Mouse (Mus musculus): ENCODE results near the gene Rbfox1. TPM values are rescaled to one million over a fixed set of nuclear protein-coding genes. Genes with fewer than 3 reads are reported as not detected.

Gene Rbfox1
- polyA plus RNA-seq, 1 experiment from 2014 or later: 3.3 TPM

- Histone ChIP-seq H3K9me3 (replicated peaks; ENCODE audit: low read length) (no peaks in the 10 kb centered on the region), H3K4me1 (replicated peaks; ENCODE audit: insufficient read depth, low read length) (no peaks in the 10 kb centered on the region), H3K36me3 (ENCODE audit: insufficient read depth, low read length) (no peaks in the 10 kb centered on the region), H3K27ac (no peak overlapping the region), H3K27me3 (ENCODE audit: insufficient read depth, low read length) (no peaks in the 10 kb centered on the region), H3K9ac (ENCODE audit: low read depth, low read length) (no peak overlapping the region), H3K4me3 (replicated peaks; ENCODE audit: low read depth, low read length) (no peak overlapping the region), H3K4me2 (ENCODE audit: low read length) (no peak overlapping the region)
- WGBS: 34% methylated on average over 2 of the region's 2 CpGs
- no peak for TF ChIP-seq CTCF (IDR thresholded peaks at IDR 0.05; ENCODE audit: low read depth)
- ATAC-seq (replicated peaks; ENCODE audit: low FRiP score, low read depth): no peak
- peak; percentile 6 for DNase-seq (ENCODE audit: low spot score)
These were observed 1302.6 kb downstream of the Rbfox1 start for GRCm38 (mm10) chr16:7187788-7188187.

DNA sequence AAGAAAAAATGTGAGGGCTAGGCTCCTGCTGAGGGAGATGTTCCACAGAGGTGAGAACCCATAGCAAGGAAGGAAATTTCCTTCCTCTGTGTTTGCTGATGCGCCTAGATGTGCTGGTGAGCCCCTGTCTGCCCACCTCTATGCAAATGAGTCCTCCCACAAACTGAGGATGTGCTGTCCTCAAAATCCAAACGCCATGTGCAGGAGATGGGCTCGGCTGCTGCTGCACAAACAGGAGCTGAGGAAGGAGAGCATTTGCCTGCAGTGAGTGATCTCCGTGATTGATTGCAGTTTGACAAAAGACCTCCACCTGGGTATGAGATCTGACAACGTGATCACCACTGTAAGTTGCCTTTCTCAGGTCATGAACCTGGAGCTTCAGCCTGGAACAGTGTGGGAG is 1308.4 kb downstream of the Rbfox1 start:
- 43% methylated on average over 5 of the region's 5 CpGs for WGBS

DNA sequence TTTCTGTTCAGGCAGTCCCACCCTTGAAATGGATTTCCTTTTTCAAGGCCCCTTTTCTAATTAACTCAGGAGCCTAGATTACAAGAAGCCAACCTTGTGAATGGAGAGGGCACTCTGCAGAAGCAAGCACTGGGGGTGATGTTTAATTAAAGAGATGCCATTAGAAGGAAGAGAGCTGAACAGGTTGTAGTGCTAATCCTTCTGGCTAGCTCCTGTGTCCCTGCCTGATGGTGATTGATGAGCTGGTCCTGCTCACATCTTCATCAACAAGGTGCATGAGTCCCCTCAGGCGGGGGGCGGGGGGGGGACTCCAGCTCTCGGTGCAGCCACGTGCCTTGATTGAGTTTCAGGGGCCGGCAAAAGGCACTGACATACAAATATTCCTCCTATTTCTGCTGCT is 1312.8 kb downstream of the Rbfox1 start:
- 76% methylated on average over 5 of the region's 5 CpGs for WGBS
- Histone ChIP-seq H3K4me3 (replicated peaks; ENCODE audit: low read depth, low read length) (no peak overlapping the region), H3K4me1 (replicated peaks; ENCODE audit: insufficient read depth, low read length) (no peaks in the 10 kb centered on the region), H3K27ac (no peak overlapping the region), H3K36me3 (ENCODE audit: insufficient read depth, low read length) (no peaks in the 10 kb centered on the region), H3K9ac (ENCODE audit: low read depth, low read length) (no peak overlapping the region), H3K27me3 (ENCODE audit: insufficient read depth, low read length) (no peaks in the 10 kb centered on the region), H3K4me2 (ENCODE audit: low read length) (no peak overlapping the region), H3K9me3 (replicated peaks; ENCODE audit: low read length) (no peaks in the 10 kb centered on the region)
- DNase-seq (ENCODE audit: low spot score) (no peak), ATAC-seq (replicated peaks; ENCODE audit: low FRiP score, low read depth) (no peak)
- TF ChIP-seq CTCF (IDR thresholded peaks at IDR 0.05; ENCODE audit: low read depth): no peak

More for the DNA sequence above, 1308.4 kb downstream of the Rbfox1 start:
- TF ChIP-seq CTCF (IDR thresholded peaks at IDR 0.05; ENCODE audit: low read depth): no peak
- DNase-seq (ENCODE audit: low spot score): no peak
- ATAC-seq (replicated peaks; ENCODE audit: low FRiP score, low read depth): no peak
- Histone ChIP-seq H3K27ac (no peak overlapping the region), H3K4me2 (ENCODE audit: low read length) (no peak overlapping the region), H3K9me3 (replicated peaks; ENCODE audit: low read length) (no peaks in the 10 kb centered on the region), H3K27me3 (ENCODE audit: insufficient read depth, low read length) (no peaks in the 10 kb centered on the region), H3K4me1 (replicated peaks; ENCODE audit: insufficient read depth, low read length) (no peaks in the 10 kb centered on the region), H3K36me3 (ENCODE audit: insufficient read depth, low read length) (no peaks in the 10 kb centered on the region), H3K4me3 (replicated peaks; ENCODE audit: low read depth, low read length) (no peak overlapping the region), H3K9ac (ENCODE audit: low read depth, low read length) (no peak overlapping the region)

GRCm38 (mm10) chr16:7200239-7200638 is 1315.1 kb downstream of the Rbfox1 start:
- Histone ChIP-seq H3K27ac (no peak overlapping the region), H3K9ac (ENCODE audit: low read depth, low read length) (no peak overlapping the region), H3K4me3 (replicated peaks; ENCODE audit: low read depth, low read length) (no peak overlapping the region), H3K36me3 (ENCODE audit: insufficient read depth, low read length) (no peaks in the 10 kb centered on the region), H3K4me1 (replicated peaks; ENCODE audit: insufficient read depth, low read length) (no peaks in the 10 kb centered on the region), H3K4me2 (ENCODE audit: low read length) (no peak overlapping the region), H3K9me3 (replicated peaks; ENCODE audit: low read length) (no peaks in the 10 kb centered on the region), H3K27me3 (ENCODE audit: insufficient read depth, low read length) (no peaks in the 10 kb centered on the region)
- DNase-seq (ENCODE audit: low spot score): no peak
- WGBS: 84% methylated on average over 3 of the region's 3 CpGs
- no peak for ATAC-seq (replicated peaks; ENCODE audit: low FRiP score, low read depth)
- no peak for TF ChIP-seq CTCF (IDR thresholded peaks at IDR 0.05; ENCODE audit: low read depth)

- no peaks in the 10 kb centered on the region for H3K9me3 ChIP-seq (replicated peaks; ENCODE audit: low read length)
- 52% methylated on average over 4 of the region's 4 CpGs for WGBS
- no peak overlapping the region for H3K4me2 ChIP-seq (ENCODE audit: low read length)
- H3K9ac ChIP-seq (ENCODE audit: low read depth, low read length): no peak overlapping the region
- no peak for TF ChIP-seq CTCF (IDR thresholded peaks at IDR 0.05; ENCODE audit: low read depth)
- H3K27me3 ChIP-seq (ENCODE audit: insufficient read depth, low read length): no peaks in the 10 kb centered on the region
- H3K27ac ChIP-seq: no peak overlapping the region
- no peaks in the 10 kb centered on the region for H3K4me1 ChIP-seq (replicated peaks; ENCODE audit: insufficient read depth, low read length)
- ATAC-seq (replicated peaks; ENCODE audit: low FRiP score, low read depth) (no peak), DNase-seq (ENCODE audit: low spot score) (peak; percentile 50)
- H3K36me3 ChIP-seq (ENCODE audit: insufficient read depth, low read length): no peaks in the 10 kb centered on the region
- no peak overlapping the region for H3K4me3 ChIP-seq (replicated peaks; ENCODE audit: low read depth, low read length)
These were observed 1316.7 kb downstream of the Rbfox1 start for GRCm38 (mm10) chr16:7201816-7202215.

DNA sequence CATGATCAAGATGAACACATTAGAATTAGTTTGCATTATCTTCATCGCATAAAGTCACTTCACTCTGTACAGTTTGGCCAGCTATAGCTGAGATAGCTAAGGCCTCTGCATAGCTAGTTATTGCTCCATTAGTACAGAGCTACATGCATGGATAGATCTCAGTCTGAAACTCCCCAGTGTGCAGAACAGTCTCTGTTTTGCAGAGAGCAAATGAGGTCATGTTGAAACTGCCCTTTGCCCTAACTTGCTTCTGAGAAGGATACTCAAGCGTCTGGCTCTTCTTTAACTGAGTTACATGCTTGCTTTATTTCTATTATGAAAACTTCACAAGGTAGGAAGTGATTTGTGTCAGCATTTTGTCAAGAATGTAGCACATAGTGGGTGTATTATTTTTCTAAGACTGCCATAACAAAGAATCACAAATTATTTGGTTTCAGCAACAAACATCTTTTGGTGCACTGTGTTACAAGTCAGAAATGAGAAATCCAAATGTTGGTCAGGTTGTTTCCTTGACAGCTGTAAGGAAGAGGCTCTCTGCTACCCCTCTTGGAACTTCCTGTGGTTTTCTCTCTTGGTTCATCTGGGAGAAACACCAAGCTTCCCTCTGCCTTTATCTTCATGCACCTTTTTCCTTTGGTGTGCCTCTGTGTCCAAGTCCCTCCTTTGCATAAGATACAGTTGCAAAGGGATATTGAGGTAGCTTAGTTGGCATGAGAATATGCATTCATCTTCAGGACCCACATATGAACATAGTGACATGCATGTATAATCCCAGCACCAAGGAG is 1321.2 kb downstream of the Rbfox1 start:
- Histone ChIP-seq H3K4me1 (replicated peaks; ENCODE audit: insufficient read depth, low read length) (no peaks in the 10 kb centered on the region), H3K9me3 (replicated peaks; ENCODE audit: low read length) (no peaks in the 10 kb centered on the region), H3K4me2 (ENCODE audit: low read length) (no peak overlapping the region), H3K27ac (no peak overlapping the region), H3K36me3 (ENCODE audit: insufficient read depth, low read length) (no peaks in the 10 kb centered on the region), H3K4me3 (replicated peaks; ENCODE audit: low read depth, low read length) (no peak overlapping the region), H3K27me3 (ENCODE audit: insufficient read depth, low read length) (no peaks in the 10 kb centered on the region), H3K9ac (ENCODE audit: low read depth, low read length) (no peak overlapping the region)
- 64% methylated on average over 2 of the region's 2 CpGs for WGBS
- no peak for TF ChIP-seq CTCF (IDR thresholded peaks at IDR 0.05; ENCODE audit: low read depth)
- DNase-seq (ENCODE audit: low spot score) (no peak), ATAC-seq (replicated peaks; ENCODE audit: low FRiP score, low read depth) (no peak)

Measured in kidney, postnatal 0 days (tissue).